Mouse (Mus musculus): ENCODE results near the gene Spo11. TPM values are rescaled to one million over a fixed set of nuclear protein-coding genes. Genes with fewer than 3 reads are reported as not detected.

Spo11 gene
- polyA plus RNA-seq, 1 experiment, result 0.54 TPM

- Histone ChIP-seq H3K4me1 (ENCODE audit: control insufficient read depth, insufficient read depth, low read length) (peaks cover 4% of the 10 kb centered on the region), H3K4me3 (ENCODE audit: low read depth, low read length) (no peak overlapping the region), H3K9ac (ENCODE audit: low read depth, poor library complexity, severe bottlenecking) (no peak overlapping the region), H3K27ac (ENCODE audit: insufficient read depth, low read length) (no peak overlapping the region), H3K36me3 (ENCODE audit: control insufficient read depth, insufficient read depth, low read length, poor library complexity, severe bottlenecking) (peaks cover 17% of the 10 kb centered on the region), H3K9me3 (replicated peaks; ENCODE audit: control insufficient read depth, insufficient read depth, low read length, poor library complexity, severe bottlenecking) (no peaks in the 10 kb centered on the region), H3K27me3 (ENCODE audit: control insufficient read depth, insufficient read depth, low read length, poor library complexity, severe bottlenecking) (no peaks in the 10 kb centered on the region)
- TF ChIP-seq CTCF (IDR thresholded peaks at IDR 0.05; ENCODE audit: low read depth, low read length), result no peak
- no peak for TF ChIP-seq POLR2A (IDR thresholded peaks at IDR 0.05; ENCODE audit: insufficient read depth, low read length)
- no peak for TF ChIP-seq EP300 (IDR thresholded peaks at IDR 0.05; ENCODE audit: insufficient read depth, low read depth, low read length)
Observed at GRCm38 (mm10) chr2:173024392-173024791, 46.9 kb downstream of the Spo11 start.

- H3K27ac ChIP-seq (ENCODE audit: insufficient read depth, low read length), result no peak overlapping the region
- H3K27me3 ChIP-seq (ENCODE audit: control insufficient read depth, insufficient read depth, low read length, poor library complexity, severe bottlenecking), result no peaks in the 10 kb centered on the region
- no peak overlapping the region for H3K9ac ChIP-seq (ENCODE audit: low read depth, poor library complexity, severe bottlenecking)
- no peak overlapping the region for H3K4me3 ChIP-seq (ENCODE audit: low read depth, low read length)
- no peak for TF ChIP-seq EP300 (IDR thresholded peaks at IDR 0.05; ENCODE audit: insufficient read depth, low read depth, low read length)
- TF ChIP-seq CTCF (IDR thresholded peaks at IDR 0.05; ENCODE audit: low read depth, low read length), result no peak
- TF ChIP-seq POLR2A (IDR thresholded peaks at IDR 0.05; ENCODE audit: insufficient read depth, low read length), result no peak
- peaks cover 4% of the 10 kb centered on the region for H3K4me1 ChIP-seq (ENCODE audit: control insufficient read depth, insufficient read depth, low read length)
- peaks cover 17% of the 10 kb centered on the region for H3K36me3 ChIP-seq (ENCODE audit: control insufficient read depth, insufficient read depth, low read length, poor library complexity, severe bottlenecking)
- no peaks in the 10 kb centered on the region for H3K9me3 ChIP-seq (replicated peaks; ENCODE audit: control insufficient read depth, insufficient read depth, low read length, poor library complexity, severe bottlenecking)
Observed at GRCm38 (mm10) chr2:173024938-173025337, 47.4 kb downstream of the Spo11 start.

GRCm38 (mm10) chr2:173026286-173026685 is 48.8 kb downstream of the Spo11 start:
- Histone ChIP-seq H3K36me3 (ENCODE audit: control insufficient read depth, insufficient read depth, low read length, poor library complexity, severe bottlenecking) (peaks cover 20% of the 10 kb centered on the region), H3K9me3 (replicated peaks; ENCODE audit: control insufficient read depth, insufficient read depth, low read length, poor library complexity, severe bottlenecking) (no peaks in the 10 kb centered on the region), H3K4me1 (ENCODE audit: control insufficient read depth, insufficient read depth, low read length) (peaks cover 6% of the 10 kb centered on the region), H3K27me3 (ENCODE audit: control insufficient read depth, insufficient read depth, low read length, poor library complexity, severe bottlenecking) (no peaks in the 10 kb centered on the region), H3K9ac (ENCODE audit: low read depth, poor library complexity, severe bottlenecking) (no peak overlapping the region), H3K27ac (ENCODE audit: insufficient read depth, low read length) (no peak overlapping the region), H3K4me3 (ENCODE audit: low read depth, low read length) (no peak overlapping the region)
- TF ChIP-seq EP300 (IDR thresholded peaks at IDR 0.05; ENCODE audit: insufficient read depth, low read depth, low read length) (no peak), POLR2A (IDR thresholded peaks at IDR 0.05; ENCODE audit: insufficient read depth, low read length) (no peak), CTCF (IDR thresholded peaks at IDR 0.05; ENCODE audit: low read depth, low read length) (no peak)

- no peak overlapping the region for H3K9ac ChIP-seq (ENCODE audit: low read depth, poor library complexity, severe bottlenecking)
- H3K27ac ChIP-seq (ENCODE audit: insufficient read depth, low read length), result no peak overlapping the region
- H3K4me1 ChIP-seq (ENCODE audit: control insufficient read depth, insufficient read depth, low read length), result peaks cover 6% of the 10 kb centered on the region
- H3K36me3 ChIP-seq (ENCODE audit: control insufficient read depth, insufficient read depth, low read length, poor library complexity, severe bottlenecking), result peaks cover 20% of the 10 kb centered on the region
- no peak overlapping the region for H3K4me3 ChIP-seq (ENCODE audit: low read depth, low read length)
- no peak for TF ChIP-seq EP300 (IDR thresholded peaks at IDR 0.05; ENCODE audit: insufficient read depth, low read depth, low read length)
- no peak for TF ChIP-seq POLR2A (IDR thresholded peaks at IDR 0.05; ENCODE audit: insufficient read depth, low read length)
- TF ChIP-seq CTCF (IDR thresholded peaks at IDR 0.05; ENCODE audit: low read depth, low read length), result no peak
- no peaks in the 10 kb centered on the region for H3K9me3 ChIP-seq (replicated peaks; ENCODE audit: control insufficient read depth, insufficient read depth, low read length, poor library complexity, severe bottlenecking)
- no peaks in the 10 kb centered on the region for H3K27me3 ChIP-seq (ENCODE audit: control insufficient read depth, insufficient read depth, low read length, poor library complexity, severe bottlenecking)
Observed at GRCm38 (mm10) chr2:173026688-173027131, 49.2 kb downstream of the Spo11 start.

- H3K9me3 ChIP-seq (replicated peaks; ENCODE audit: control insufficient read depth, insufficient read depth, low read length, poor library complexity, severe bottlenecking), result no peaks in the 10 kb centered on the region
- peaks cover 6% of the 10 kb centered on the region for H3K4me1 ChIP-seq (ENCODE audit: control insufficient read depth, insufficient read depth, low read length)
- no peak overlapping the region for H3K4me3 ChIP-seq (ENCODE audit: low read depth, low read length)
- no peak overlapping the region for H3K27ac ChIP-seq (ENCODE audit: insufficient read depth, low read length)
- TF ChIP-seq POLR2A (IDR thresholded peaks at IDR 0.05; ENCODE audit: insufficient read depth, low read length), result no peak
- no peak for TF ChIP-seq CTCF (IDR thresholded peaks at IDR 0.05; ENCODE audit: low read depth, low read length)
- no peak for TF ChIP-seq EP300 (IDR thresholded peaks at IDR 0.05; ENCODE audit: insufficient read depth, low read depth, low read length)
- H3K36me3 ChIP-seq (ENCODE audit: control insufficient read depth, insufficient read depth, low read length, poor library complexity, severe bottlenecking), result peaks cover 24% of the 10 kb centered on the region
- H3K27me3 ChIP-seq (ENCODE audit: control insufficient read depth, insufficient read depth, low read length, poor library complexity, severe bottlenecking), result no peaks in the 10 kb centered on the region
- H3K9ac ChIP-seq (ENCODE audit: low read depth, poor library complexity, severe bottlenecking), result no peak overlapping the region
Observed at GRCm38 (mm10) chr2:173027169-173027823, 49.8 kb downstream of the Spo11 start.

- Histone ChIP-seq H3K36me3 (ENCODE audit: control insufficient read depth, insufficient read depth, low read length, poor library complexity, severe bottlenecking) (peaks cover 24% of the 10 kb centered on the region), H3K27me3 (ENCODE audit: control insufficient read depth, insufficient read depth, low read length, poor library complexity, severe bottlenecking) (no peaks in the 10 kb centered on the region), H3K4me1 (ENCODE audit: control insufficient read depth, insufficient read depth, low read length) (peaks cover 6% of the 10 kb centered on the region), H3K9me3 (replicated peaks; ENCODE audit: control insufficient read depth, insufficient read depth, low read length, poor library complexity, severe bottlenecking) (no peaks in the 10 kb centered on the region), H3K9ac (ENCODE audit: low read depth, poor library complexity, severe bottlenecking) (no peak overlapping the region), H3K4me3 (ENCODE audit: low read depth, low read length) (no peak overlapping the region), H3K27ac (ENCODE audit: insufficient read depth, low read length) (no peak overlapping the region)
- TF ChIP-seq EP300 (IDR thresholded peaks at IDR 0.05; ENCODE audit: insufficient read depth, low read depth, low read length) (no peak), POLR2A (IDR thresholded peaks at IDR 0.05; ENCODE audit: insufficient read depth, low read length) (no peak), CTCF (IDR thresholded peaks at IDR 0.05; ENCODE audit: low read depth, low read length) (no peak)
Observed at GRCm38 (mm10) chr2:173027824-173028495, 50.5 kb downstream of the Spo11 start.

Data from ES-Bruce4 (cell line).